ENCODE assay signal across 8 mouse cellular contexts in genomic region chr2:6267537-6267936, GRCm38 (mm10). TPM values are rescaled to one million over a fixed set of nuclear protein-coding genes. Genes with fewer than 3 reads are reported as not detected.
DNase-seq lines count a peak whose midpoint lies in the region; ATAC-seq and TF ChIP-seq lines count a peak whose summit lies in the region.

No protein-coding gene starts in this region.

- WGBS in hindbrain, embryonic 11.5 days: 49% methylated on average over 9 of the region's 9 CpGs
- WGBS in limb, embryonic 10.5 days: 58% methylated on average over 9 of the region's 9 CpGs
- WGBS in midbrain, embryonic 12.5 days: 34% methylated on average over 9 of the region's 9 CpGs
- 22% methylated on average over 9 of the region's 9 CpGs for WGBS in stomach, postnatal 0 days

- no peak for TF ChIP-seq EP300 in stomach, postnatal 0 days (optimal IDR thresholded peaks at IDR 0.05)

- H3K4me1 ChIP-seq in hindbrain, embryonic 11.5 days (replicated peaks; ENCODE audit: control insufficient read depth, insufficient read depth, low read length): peaks cover 4% of the 10 kb centered on the region; the same call in 1 of the 2 replicates
- H3K4me1 ChIP-seq in limb, embryonic 10.5 days: peaks cover 26% of the 10 kb centered on the region
- H3K4me1 ChIP-seq in midbrain, embryonic 12.5 days: peaks cover 13% of the 10 kb centered on the region
- H3K4me1 ChIP-seq in stomach, postnatal 0 days (replicated peaks; ENCODE audit: control insufficient read depth, insufficient read depth): no peaks in the 10 kb centered on the region

- H3K27ac ChIP-seq in hindbrain, embryonic 11.5 days (ENCODE audit: low read depth, low read length): 0 out of 2 replicates have a peak overlapping the region, but pooled peaks have one; percentile 36
- 0 out of 2 replicates have a peak overlapping the region, but pooled peaks have one; percentile 3 for H3K27ac ChIP-seq in limb, embryonic 10.5 days
- H3K27ac ChIP-seq in midbrain, embryonic 12.5 days (replicated peaks): peak overlapping the region; percentile 63
- peak overlapping the region; percentile 0; the same call in 1 of the 2 replicates for H3K27ac ChIP-seq in stomach, postnatal 0 days (replicated peaks)

- TF ChIP-seq CTCF in stomach, postnatal 0 days (IDR thresholded peaks at IDR 0.05; ENCODE audit: low read depth): no peak

- H3K4me2 ChIP-seq in hindbrain, embryonic 11.5 days (replicated peaks; ENCODE audit: low read depth, low read length): no peak overlapping the region
- H3K4me2 ChIP-seq in midbrain, embryonic 12.5 days (replicated peaks): no peak overlapping the region; the same call in 1 of the 2 replicates
- no peak overlapping the region; the same call in 1 of the 2 replicates for H3K4me2 ChIP-seq in stomach, postnatal 0 days (replicated peaks; ENCODE audit: low read depth)

- ATAC-seq in hindbrain, embryonic 11.5 days (ENCODE audit: low FRiP score): no peak
- peak; percentile 54 for ATAC-seq in midbrain, embryonic 12.5 days (ENCODE audit: low FRiP score, low read depth)
- ATAC-seq in stomach, postnatal 0 days (ENCODE audit: low FRiP score, low TSS enrichment): peak; percentile 90

- H3K4me3 ChIP-seq in hindbrain, embryonic 11.5 days (ENCODE audit: low read depth, low read length): no peak overlapping the region
- H3K4me3 ChIP-seq in limb, embryonic 10.5 days: no peak overlapping the region
- H3K4me3 ChIP-seq in midbrain, embryonic 12.5 days: no peak overlapping the region
- no peak overlapping the region for H3K4me3 ChIP-seq in stomach, postnatal 0 days (ENCODE audit: low read depth, low read length)

- peak; percentile 29 to 38 for DNase-seq in cerebellum, adult 18-20 months
- no peak for DNase-seq in cerebellum, adult 9-11 months
- peak; percentile 84 for DNase-seq in adrenal gland, adult 2 months
- peak; percentile 36 to 53 for DNase-seq in frontal cortex, postnatal 14 days (ENCODE audit: low spot score in 2 of 2)
- DNase-seq in hindbrain, embryonic 11.5 days (ENCODE audit: low spot score): peak; percentile 10
- no peak for DNase-seq in limb, embryonic 10.5 days (ENCODE audit: low spot score)
- DNase-seq in stomach, postnatal 0 days (ENCODE audit: low spot score): peak; percentile 83

- no peak overlapping the region for H3K9ac ChIP-seq in hindbrain, embryonic 11.5 days (ENCODE audit: low read depth, low read length)
- H3K9ac ChIP-seq in midbrain, embryonic 12.5 days (replicated peaks): no peak overlapping the region
- no peak overlapping the region for H3K9ac ChIP-seq in stomach, postnatal 0 days (ENCODE audit: low read length)

- no peaks in the 10 kb centered on the region for H3K36me3 ChIP-seq in hindbrain, embryonic 11.5 days (ENCODE audit: control insufficient read depth, insufficient read depth, low read length)
- no peaks in the 10 kb centered on the region for H3K36me3 ChIP-seq in limb, embryonic 10.5 days
- no peaks in the 10 kb centered on the region for H3K36me3 ChIP-seq in midbrain, embryonic 12.5 days
- H3K36me3 ChIP-seq in stomach, postnatal 0 days (ENCODE audit: control insufficient read depth, insufficient read depth, low read length): no peaks in the 10 kb centered on the region

- H3K27me3 ChIP-seq in hindbrain, embryonic 11.5 days (ENCODE audit: control insufficient read depth, insufficient read depth, low read length): no peaks in the 10 kb centered on the region
- H3K27me3 ChIP-seq in limb, embryonic 10.5 days (ENCODE audit: low read depth, poor library complexity, severe bottlenecking): no peaks in the 10 kb centered on the region
- H3K27me3 ChIP-seq in midbrain, embryonic 12.5 days: peaks cover 31% of the 10 kb centered on the region; the same call in 1 of the 2 replicates
- H3K27me3 ChIP-seq in stomach, postnatal 0 days (ENCODE audit: control insufficient read depth, insufficient read depth, low read length): no peaks in the 10 kb centered on the region

- no peaks in the 10 kb centered on the region for H3K9me3 ChIP-seq in hindbrain, embryonic 11.5 days (ENCODE audit: control insufficient read depth, low read length)
- H3K9me3 ChIP-seq in limb, embryonic 10.5 days (replicated peaks): no peaks in the 10 kb centered on the region
- 0 out of 2 replicates have a peak, but pooled peaks cover 5% of the 10 kb centered on the region for H3K9me3 ChIP-seq in midbrain, embryonic 12.5 days
- no peaks in the 10 kb centered on the region for H3K9me3 ChIP-seq in stomach, postnatal 0 days (ENCODE audit: control insufficient read depth, low read length)

RNA-seq across cellular contexts. Expression of gene Echdc3, which starts 54.7 kb away (rescaled TPM):
- 10 to 100 TPM; 40.3 to 69.0 TPM for total RNA-seq in adrenal gland, adult 2 months (2021)
- polyA plus RNA-seq in adrenal gland, adult 2 months (2012; rRNA removed): 58.0 and 70.1 TPM in 2 replicates
- polyA plus RNA-seq in hindbrain, embryonic 11.5 days (2014; fragmentation: Nextera tagmentation; extraction: Ambion mirVana): 2.4 and 2.6 TPM in 2 replicates
- polyA plus RNA-seq in limb, embryonic 10.5 days (2016; fragmentation: Nextera tagmentation; extraction: Ambion mirVana): 4.0 and 4.2 TPM in 2 replicates
- 2.7 and 2.9 TPM in 2 replicates for polyA plus RNA-seq in midbrain, embryonic 12.5 days (2016; fragmentation: Nextera tagmentation; extraction: Ambion mirVana)
- polyA plus RNA-seq in stomach, postnatal 0 days (2015; fragmentation: Nextera tagmentation; extraction: Ambion mirVana): 8.1 and 9.1 TPM in 2 replicates

RNA-seq across cellular contexts. Expression of gene Usp6nl, which starts 54.9 kb away (rescaled TPM):
- total RNA-seq in adrenal gland, adult 2 months (2021): 10 to 100 TPM; 35.9 to 42.0 TPM
- 3.3 and 5.9 TPM in 2 replicates for polyA plus RNA-seq in adrenal gland, adult 2 months (2012; rRNA removed)
- polyA plus RNA-seq in hindbrain, embryonic 11.5 days (2014; fragmentation: Nextera tagmentation; extraction: Ambion mirVana): 12.9 and 15.8 TPM in 2 replicates
- polyA plus RNA-seq in limb, embryonic 10.5 days (2016; fragmentation: Nextera tagmentation; extraction: Ambion mirVana): 11.8 and 12.8 TPM in 2 replicates
- 19.0 and 21.8 TPM in 2 replicates for polyA plus RNA-seq in midbrain, embryonic 12.5 days (2016; fragmentation: Nextera tagmentation; extraction: Ambion mirVana)
- polyA plus RNA-seq in stomach, postnatal 0 days (2015; fragmentation: Nextera tagmentation; extraction: Ambion mirVana): 7.4 and 8.9 TPM in 2 replicates

Comparison
In these comparisons a context has a peak if more than half of its experiments do, and no peak if none do; other contexts are left out.
1. DNase-seq: peak in cerebellum, adult 18-20 months (2 of 2), adrenal gland, adult 2 months (single experiment), frontal cortex, postnatal 14 days (2 of 2), hindbrain, embryonic 11.5 days (single experiment) and stomach, postnatal 0 days (single experiment); none in cerebellum, adult 9-11 months (single experiment) and limb, embryonic 10.5 days (single experiment).
2. H3K27ac ChIP-seq: peak in every context shown above with its lines; median percentile 63 in midbrain, embryonic 12.5 days; 36 in hindbrain, embryonic 11.5 days; 3 in limb, embryonic 10.5 days; 0 in stomach, postnatal 0 days.